Mouse (Mus musculus) adrenal gland, postnatal 14 days (tissue): ENCODE data around the gene Mob2. TPM values are rescaled to one million over a fixed set of nuclear protein-coding genes. Genes with fewer than 3 reads are reported as not detected.

ENCODE experiments used
- DNase-seq: peaks from one replicate; pipeline ENCODE4 v3.0.0; 2021; ENCODE audit warnings: mixed read lengths
- long read RNA-seq, 2 experiments: library from polyadenylated mRNA; stranded (forward); transcript quantifications; one replicate each; pipeline ENCODE4 v2.0.0; 2021
- total RNA-seq: library from RNA; stranded (reverse); gene quantifications from 2 replicates; pipeline ENCODE4 v1.2.3, GENCODE M21; 2021

Gene Mob2
- 47.4 and 48.6 TPM in 2 replicates for total RNA-seq
- long read RNA-seq, experiment 1, transcript Mob2-201 (5 exons, 1,490 nt): major isoform, 53 of 122 reads
- long read RNA-seq, experiment 1, partial matches to known transcripts: 2 of 122 reads
- long read RNA-seq, experiment 1, other reads (novel, unspliced or antisense): 62 of 122 reads
- long read RNA-seq, experiment 2, transcript Mob2-201 (5 exons, 1,490 nt): major isoform, 55 of 115 reads
- long read RNA-seq, experiment 2, partial matches to known transcripts: 2 of 115 reads
- long read RNA-seq, experiment 2, other reads (novel, unspliced or antisense): 55 of 115 reads

DNA sequence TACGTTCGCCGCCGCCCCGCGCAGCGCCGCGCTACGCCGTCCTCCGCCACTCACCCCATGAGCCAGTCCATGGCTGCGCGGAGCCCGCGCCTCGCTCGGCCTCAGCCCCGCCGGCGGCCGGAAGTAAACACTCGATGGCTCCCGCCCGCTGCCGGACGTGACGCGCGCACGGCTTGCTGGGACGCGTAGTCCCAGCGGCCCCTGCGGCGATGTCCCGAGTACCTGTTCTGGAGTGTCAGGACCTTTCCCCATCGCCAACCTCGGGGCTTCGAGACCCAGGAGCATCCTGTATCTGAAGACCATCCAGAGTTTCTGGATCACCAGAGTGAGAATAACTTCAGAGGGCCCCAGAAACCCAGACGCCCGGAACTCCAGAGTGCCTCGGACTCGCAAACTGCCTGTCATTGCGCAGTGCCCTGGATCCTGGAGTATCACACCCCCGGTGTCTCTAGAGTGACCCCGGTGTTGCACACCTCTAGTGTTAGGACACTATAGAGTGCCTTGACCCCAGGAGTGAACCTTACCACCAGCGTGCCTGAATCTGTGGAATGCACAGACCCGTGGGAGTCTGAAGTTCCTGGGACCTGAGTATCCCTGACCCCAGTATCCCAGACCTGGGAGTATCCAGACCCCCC, at the start of gene Mob2:
Gene Mob2 (minus strand): TSS at position 135 of the 635 bp plus-strand sequence.
- peak; percentile 95 for DNase-seq

- DNase-seq: no peak
Observed at GRCm38 (mm10) chr7:142104747-142105146, 43.9 kb upstream of the Mob2 start.

GRCm38 (mm10) chr7:142097776-142098175, 36.9 kb upstream of the Mob2 start:
- DNase-seq: peak; percentile 88

DNA sequence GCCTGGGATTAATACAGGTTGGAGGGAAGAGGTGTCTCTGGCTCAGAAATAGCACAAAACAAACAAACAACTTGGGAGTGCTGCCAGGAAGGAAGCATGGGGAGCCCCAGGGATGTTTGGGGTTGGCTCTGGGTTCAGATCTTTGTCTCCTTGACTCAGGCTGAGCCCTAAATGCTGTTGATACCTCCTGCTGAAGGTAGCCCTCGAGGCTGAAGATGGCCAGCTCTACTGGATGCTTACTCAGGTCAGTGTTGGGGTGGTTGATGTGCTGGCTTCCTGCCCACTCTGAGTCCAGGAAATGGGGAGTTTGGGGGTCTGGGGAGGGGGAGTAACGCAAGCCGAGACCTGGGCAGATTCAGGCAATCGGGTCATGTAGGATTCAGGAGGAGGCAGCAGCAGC, 35.8 kb upstream of the Mob2 start:
- no peak for DNase-seq

GRCm38 (mm10) chr7:142095183-142095931, 34.5 kb upstream of the Mob2 start, which contains the start of gene Dusp8:
TSS of gene Dusp8 (minus strand) at chr7:142095843.
- DNase-seq: peak; percentile 93

DNA sequence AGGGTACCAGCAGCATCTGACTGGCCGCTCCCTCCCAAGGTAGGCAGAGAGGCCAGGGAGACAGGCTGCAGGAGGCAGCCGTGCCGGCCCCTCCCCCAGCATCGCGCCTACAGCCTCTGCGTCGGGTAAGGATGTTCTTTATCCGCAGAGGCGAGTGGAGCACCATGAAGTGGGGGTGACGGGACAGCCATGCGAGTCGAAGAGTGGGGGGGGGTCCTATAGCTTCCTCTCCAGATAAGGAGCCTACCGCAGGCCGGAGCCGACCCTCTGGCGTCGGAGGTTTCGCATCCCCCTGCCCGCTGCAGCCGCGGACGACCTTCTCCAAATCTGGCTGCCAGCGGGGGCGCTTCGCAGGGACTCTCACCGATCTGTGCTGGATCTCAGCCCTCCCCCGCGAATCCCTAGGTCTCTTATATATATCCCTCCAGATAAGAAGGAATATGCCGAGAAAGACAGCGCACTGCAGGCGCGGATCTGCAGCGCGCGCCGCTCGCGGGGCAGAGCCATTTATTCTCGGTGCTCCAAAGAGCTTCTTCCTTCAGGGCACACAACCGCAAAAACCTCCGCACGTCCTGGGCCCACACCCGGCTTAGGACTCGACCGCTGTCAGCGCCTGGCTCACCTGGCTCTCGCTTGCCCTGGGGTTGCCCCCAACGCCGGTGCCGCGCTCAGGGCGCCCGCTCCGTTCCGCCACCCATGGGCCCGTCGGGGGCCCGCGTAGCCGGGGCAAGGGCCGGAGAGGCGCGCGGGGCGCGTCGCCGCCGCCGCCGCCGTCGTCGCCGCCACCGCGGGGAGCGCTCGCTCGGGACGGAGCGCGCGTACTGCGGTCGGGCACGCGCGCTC, 33.7 kb upstream of the Mob2 start:
- peak; percentile 27 for DNase-seq

- no peak for DNase-seq
Observed at GRCm38 (mm10) chr7:142093696-142094240, 32.9 kb upstream of the Mob2 start.

GRCm38 (mm10) chr7:142092991-142093390, 32.1 kb upstream of the Mob2 start:
- no peak for DNase-seq

- DNase-seq: no peak
Observed at GRCm38 (mm10) chr7:142091848-142092247, 31.0 kb upstream of the Mob2 start.

DNA sequence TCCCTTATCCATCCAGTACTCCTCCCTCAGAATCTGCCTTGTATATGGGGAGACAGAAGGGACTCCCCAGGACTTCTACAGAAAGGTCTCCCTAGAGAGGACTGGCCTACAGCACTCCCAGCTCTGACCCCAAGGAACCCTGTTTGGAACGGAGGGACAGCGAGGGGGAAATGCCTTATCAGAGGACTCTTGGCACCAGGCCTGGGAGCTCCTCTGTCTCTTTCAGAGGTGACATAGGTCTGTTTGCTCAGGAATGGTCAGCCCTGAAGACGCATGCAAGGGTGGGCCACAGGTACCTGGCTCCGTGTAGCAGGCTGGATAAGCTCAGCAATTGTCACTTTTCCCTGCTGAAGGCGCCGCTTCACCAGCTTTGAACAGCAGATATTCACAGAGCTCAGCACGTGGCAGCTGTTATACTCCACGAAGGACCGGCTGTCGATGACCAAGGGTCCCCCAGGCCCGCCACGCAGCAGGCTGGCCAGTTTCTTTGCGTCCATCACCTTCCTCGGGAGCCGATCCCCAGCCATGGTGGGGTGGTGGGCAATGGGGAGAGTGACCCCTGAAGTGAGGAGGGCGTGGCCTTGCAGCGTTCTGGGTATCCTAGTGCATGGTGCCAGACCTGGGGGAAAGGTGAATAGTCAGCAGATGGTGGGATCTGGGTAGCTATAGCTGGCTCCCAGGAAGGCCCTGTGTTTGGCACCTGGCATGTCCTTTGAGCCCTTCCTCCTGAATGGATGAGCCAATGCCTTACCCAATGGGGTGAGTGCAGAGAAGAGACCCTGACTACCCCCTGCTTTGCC, 29.0 kb upstream of the Mob2 start:
- no peak for DNase-seq

- peak; percentile 82 for DNase-seq
Observed at GRCm38 (mm10) chr7:142088886-142089285, 28.0 kb upstream of the Mob2 start.

DNA sequence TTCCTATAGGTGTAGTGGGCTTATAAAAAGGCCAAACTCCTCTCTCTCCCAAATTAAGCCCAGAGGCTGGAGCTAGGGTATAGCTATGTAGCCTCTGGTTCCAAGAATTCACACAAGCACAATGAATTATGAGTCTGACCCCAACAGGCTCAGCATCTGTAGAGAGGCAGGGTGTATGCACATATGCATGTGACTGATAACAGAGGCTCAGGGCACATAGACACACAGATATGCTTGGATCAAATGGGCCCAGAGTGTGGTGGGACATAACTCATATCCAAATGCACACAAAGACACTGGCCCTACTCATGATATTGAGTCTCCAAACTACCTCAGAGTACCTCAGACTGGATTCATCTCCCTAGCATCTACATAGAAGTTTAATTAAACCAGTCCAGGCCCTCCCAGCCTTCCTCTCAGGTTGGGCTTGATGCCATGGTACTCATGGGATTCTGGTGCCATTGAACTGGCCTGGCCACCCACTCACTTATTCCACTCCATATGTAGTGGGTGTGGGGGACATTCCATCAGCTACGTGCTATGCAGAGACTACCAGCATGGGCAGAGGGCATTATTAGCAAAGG, 26.3 kb upstream of the Mob2 start:
- DNase-seq: no peak

DNA sequence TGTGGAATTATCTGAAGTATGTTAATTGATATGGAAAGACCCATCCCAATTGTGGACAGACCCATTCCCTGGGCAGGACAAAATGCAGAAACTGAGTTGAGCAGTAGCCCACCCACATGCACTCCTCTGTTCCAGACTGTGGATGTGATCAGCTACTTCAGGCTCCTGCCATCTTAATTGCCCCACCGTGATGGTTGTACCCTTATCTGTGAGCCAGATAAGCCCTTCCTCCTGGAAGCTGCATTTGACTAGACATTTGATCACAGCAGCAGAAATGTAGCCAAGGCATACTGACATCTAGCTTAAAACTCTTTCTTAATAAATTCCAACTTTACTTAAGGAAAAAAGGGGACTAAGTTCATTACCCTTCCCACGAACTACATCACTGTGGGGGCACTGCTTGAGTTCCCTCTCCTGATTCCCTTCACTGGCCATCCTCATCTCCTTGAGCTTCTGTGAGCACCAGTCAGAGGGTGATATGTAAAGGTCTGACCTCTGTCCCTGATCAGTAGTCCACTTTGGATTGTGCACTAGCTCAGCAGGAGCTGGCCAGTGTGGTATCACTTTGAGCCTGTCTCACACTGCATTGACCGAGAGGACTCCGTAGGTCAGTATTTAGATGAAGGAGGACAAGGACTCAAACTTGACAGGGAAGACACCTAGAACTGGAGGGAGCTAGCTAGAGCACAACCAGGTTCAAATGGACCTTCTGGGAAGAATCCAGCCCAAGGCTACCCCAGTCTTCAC, 25.5 kb upstream of the Mob2 start:
- no peak for DNase-seq

- peak; percentile 95 for DNase-seq
Observed at GRCm38 (mm10) chr7:142084820-142085219, 24.0 kb upstream of the Mob2 start.

DNA sequence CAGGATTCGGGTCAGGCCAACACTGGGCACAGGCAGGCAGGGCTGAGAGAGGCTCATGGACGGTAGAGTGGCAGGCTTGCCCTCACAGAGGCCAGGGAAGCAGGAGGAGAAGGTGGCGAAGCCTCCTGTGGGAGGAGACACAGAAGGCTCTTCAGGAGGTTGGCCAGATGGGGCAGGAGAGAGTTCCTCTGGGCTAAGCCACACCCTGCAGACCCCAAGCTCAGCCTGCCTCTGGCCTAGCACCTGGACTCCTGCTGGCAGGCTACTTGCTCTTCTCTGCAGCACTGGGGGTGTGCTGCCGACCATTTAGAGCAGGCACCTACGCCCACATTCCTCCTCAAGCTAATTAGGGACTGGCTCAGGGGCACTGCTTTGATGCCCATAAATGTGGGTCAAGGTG, 23.5 kb upstream of the Mob2 start:
- peak; percentile 49 for DNase-seq

DNA sequence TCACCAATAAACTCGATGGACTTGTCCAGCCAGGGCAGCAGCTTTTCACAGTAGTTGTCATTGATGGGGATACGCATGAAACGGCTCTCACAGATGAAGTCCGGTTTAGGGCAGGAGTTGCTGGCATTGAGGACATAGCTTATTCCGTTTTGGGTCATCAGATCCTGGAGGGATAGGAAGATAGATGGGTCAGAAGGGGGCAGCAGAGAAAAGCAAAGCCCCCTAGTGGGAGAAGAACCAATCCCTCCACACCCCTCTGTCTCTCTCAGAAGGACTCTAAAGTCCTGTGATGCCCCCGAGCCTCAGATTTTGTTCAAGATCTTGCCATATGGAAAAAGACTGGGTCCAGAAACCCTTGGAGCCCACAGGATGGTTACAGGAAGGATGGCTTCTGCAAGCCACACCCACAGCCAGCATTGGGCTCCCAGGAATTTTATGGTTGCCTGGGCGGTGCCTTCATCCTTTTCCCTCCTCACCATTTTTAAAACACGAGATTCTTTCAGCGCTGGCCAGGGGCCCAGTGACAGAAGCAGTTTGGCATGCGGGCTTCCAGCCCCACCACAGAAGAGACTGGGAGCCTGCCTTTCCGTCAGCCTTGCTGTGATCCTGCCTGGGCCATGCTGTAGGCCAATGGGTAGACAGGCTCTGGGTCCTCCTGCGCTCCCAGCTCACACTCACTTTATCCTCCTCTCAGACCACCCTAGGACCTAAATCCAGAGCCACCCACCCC, 22.9 kb upstream of the Mob2 start:
- DNase-seq: peak; percentile 51

- DNase-seq: no peak
Observed at GRCm38 (mm10) chr7:142082607-142083006, 21.7 kb upstream of the Mob2 start.

DNA sequence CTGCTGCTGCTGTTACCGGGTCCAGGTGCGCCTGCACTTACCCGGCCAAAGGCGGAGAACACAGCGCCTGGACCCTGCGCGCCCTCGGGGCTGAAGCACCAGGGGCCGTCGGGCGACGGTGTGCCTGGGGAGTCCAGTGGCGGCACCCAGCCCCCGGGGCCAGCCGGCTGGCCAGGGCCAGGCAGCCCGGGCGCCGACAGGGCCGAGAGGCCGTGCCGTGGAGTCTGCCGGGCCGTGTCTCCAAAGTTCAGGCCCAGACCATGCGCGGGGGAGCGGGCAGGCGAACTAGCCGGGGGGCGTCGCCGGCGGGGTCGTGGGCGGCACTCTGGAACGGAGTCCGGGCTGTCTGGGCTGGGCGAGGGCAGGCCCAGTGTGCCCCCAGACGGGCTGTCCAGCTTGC, 21.3 kb upstream of the Mob2 start:
- DNase-seq: no peak

GRCm38 (mm10) chr7:142081736-142082135, 20.9 kb upstream of the Mob2 start:
- DNase-seq: no peak
